Mouse (Mus musculus) heart, postnatal 0 days (tissue): ENCODE data around the gene Ints13.

Experiments
- CTCF ChIP-seq: IDR thresholded peaks from 2 replicates; pipeline ENCODE4 v1.5.1; 2016; ENCODE audit warnings: antibody characterized with exemption, control low read depth, low read depth
- EP300 ChIP-seq: IDR thresholded peaks from 2 replicates; pipeline ENCODE4 v1.6.1; 2016; ENCODE audit warnings: antibody characterized with exemption, low read depth

GRCm38 (mm10) chr6:146603651-146604050 is 26.0 kb upstream of the Ints13 start:
- TF ChIP-seq EP300 (no peak), CTCF (no peak)
